Mouse (Mus musculus) heart, postnatal 25 days (tissue): ENCODE data around the gene Mab21l3. TPM values are rescaled to one million over a fixed set of nuclear protein-coding genes. Genes with fewer than 3 reads are reported as not detected.
"Not testable (repeated sequence)": the region's sequence is repeated elsewhere in the genome, so short reads cannot be mapped to it uniquely, and the experiment has no call there.

Source experiments
- DNase-seq: peaks from one replicate; pipeline ENCODE4 v3.0.0; 2022; ENCODE audit warnings: low spot score
- intact Hi-C: fragments of 180-260 bp; cut with DNase I; formaldehyde crosslinking; loops from one replicate; pipeline ENCODE4 v1.15.1; 2025
- total RNA-seq, 2 experiments: library from RNA; stranded (reverse); gene quantifications; 2 replicates each; pipeline ENCODE4 v1.2.3; 2021

The Mab21l3 gene
- total RNA-seq, 2 experiments from 2014 or later: 0.08 TPM; not detected in 1

DNA sequence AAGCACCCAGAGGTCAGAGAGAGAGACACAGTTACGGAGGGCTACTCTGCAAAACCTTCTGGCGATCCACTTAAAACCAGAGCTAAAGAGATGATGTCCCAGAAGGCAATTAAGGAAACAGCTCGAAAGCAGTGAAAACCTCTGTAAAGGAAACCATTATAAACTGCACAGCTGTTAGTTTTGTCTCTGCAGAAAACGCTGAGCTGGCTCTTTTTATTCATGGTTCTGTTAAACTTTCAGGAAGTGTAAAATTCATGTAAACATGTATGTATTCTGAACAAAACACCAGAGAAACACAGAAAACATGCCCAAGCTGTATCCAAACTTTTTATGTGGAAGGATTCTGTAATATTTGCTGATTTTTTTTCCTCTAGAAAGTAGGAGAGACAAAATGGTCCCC, 2.7 kb downstream of the Mab21l3 start:
- no peak for DNase-seq
- intact Hi-C loops: no loop called here

DNA sequence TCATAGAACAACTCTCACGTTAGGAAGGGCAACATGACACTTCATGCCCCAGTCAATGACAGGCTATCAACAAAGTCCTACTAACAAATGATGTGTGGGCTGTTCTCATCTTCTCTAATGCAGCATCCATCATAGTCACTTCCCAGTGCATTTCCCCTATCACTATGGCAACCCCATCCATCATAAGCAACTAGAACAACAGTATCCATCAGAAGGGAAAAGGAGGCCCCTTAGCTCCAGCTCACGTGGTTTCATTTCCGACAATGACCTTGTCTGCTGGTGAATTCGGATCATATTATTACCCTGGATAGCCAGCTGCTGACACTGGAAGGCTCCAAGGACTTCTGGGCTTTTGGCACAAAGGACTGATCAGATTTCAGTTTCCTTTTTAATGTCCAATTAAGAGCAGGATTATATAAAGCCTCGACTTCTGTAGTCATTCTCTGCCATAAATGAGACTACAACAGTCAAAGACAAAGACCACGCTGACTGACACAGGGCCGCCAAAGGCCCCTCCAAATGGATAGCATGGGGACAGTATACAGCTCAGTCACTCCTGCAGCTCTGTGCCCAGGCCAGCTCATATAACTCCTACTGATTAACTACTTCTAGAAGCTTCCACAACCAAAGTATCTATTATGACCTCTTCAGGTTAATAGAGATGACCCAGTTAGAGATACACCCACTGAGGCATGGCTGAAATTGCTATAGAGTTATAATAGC, 6.2 kb downstream of the Mab21l3 start:
- no peak for DNase-seq
- intact Hi-C loops: no loop called here

DNA sequence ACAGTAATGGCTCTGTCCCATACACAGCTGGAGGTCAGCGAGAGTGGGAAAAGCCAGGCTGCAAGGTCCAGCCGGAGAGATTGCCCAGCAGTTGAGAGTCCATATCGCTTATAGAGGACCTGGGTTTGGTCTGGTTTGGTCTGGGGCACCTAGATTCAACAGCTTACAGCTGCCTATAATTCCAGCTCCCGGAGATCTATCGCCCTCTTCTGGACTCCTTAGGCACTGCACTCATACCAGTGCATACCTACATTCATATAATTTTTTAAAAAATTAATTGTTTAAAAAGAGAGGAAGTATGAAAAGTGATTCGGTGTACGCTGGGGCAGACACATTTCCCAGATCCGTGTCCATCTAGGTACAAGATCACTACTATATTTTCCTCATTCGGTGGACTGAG, 9.4 kb downstream of the Mab21l3 start:
- no peak for DNase-seq
- intact Hi-C loops: no loop called here

- intact Hi-C loops: no loop called here
- DNase-seq: no peak
These were observed 11.8 kb downstream of the Mab21l3 start for GRCm38 (mm10) chr3:101836971-101837370.

DNA sequence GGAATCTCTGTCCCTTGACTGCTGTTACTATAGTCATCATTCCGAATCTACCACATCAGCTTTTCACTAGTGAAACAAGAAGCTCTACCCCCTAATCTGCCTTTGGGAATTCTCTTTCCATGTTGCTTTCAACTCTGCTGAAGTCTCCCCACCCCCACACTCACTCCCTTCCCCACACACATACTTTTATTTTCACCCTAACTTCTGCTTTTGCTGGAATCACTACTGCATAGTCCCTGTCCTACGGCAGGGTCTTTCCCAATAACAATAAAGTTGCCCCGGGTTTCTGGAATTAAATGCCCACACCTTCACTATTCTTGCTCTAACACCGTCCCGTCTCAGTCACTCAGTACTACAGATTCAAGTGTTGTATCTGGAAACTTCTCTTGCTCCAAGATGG, 12.2 kb downstream of the Mab21l3 start:
- intact Hi-C loops: no loop called here
- DNase-seq: no peak

- intact Hi-C loops: no loop called here
- peak; percentile 69 for DNase-seq
These were observed 12.7 kb downstream of the Mab21l3 start for GRCm38 (mm10) chr3:101836045-101836444.

- intact Hi-C loops: no loop called here
- no peak for DNase-seq
These were observed 17.4 kb downstream of the Mab21l3 start for GRCm38 (mm10) chr3:101831189-101831858.

GRCm38 (mm10) chr3:101829881-101830616, 18.7 kb downstream of the Mab21l3 start:
- no peak for DNase-seq
- intact Hi-C loops: no loop called here

- no peak for DNase-seq
- intact Hi-C loops: no loop called here
These were observed 20.2 kb downstream of the Mab21l3 start for GRCm38 (mm10) chr3:101828595-101828994.

GRCm38 (mm10) chr3:101827220-101827715, 21.5 kb downstream of the Mab21l3 start:
- intact Hi-C loops: no loop called here
- no peak for DNase-seq

- intact Hi-C loops: no loop called here
- DNase-seq: no peak
These were observed 24.4 kb downstream of the Mab21l3 start for GRCm38 (mm10) chr3:101824338-101824737.

GRCm38 (mm10) chr3:101822052-101822451, 26.7 kb downstream of the Mab21l3 start:
- DNase-seq: no peak
- intact Hi-C loops: no loop called here

- intact Hi-C loops, DNase-seq: not testable (repeated sequence)
These were observed 28.1 kb downstream of the Mab21l3 start for GRCm38 (mm10) chr3:101820708-101821107.

GRCm38 (mm10) chr3:101816006-101816405, 32.8 kb downstream of the Mab21l3 start:
- DNase-seq: no peak
- intact Hi-C loops: loop anchor here (10.0 kb wide), 1 partner anchor 851 kb away; the partner anchor contains the start of gene Ttf2

DNA sequence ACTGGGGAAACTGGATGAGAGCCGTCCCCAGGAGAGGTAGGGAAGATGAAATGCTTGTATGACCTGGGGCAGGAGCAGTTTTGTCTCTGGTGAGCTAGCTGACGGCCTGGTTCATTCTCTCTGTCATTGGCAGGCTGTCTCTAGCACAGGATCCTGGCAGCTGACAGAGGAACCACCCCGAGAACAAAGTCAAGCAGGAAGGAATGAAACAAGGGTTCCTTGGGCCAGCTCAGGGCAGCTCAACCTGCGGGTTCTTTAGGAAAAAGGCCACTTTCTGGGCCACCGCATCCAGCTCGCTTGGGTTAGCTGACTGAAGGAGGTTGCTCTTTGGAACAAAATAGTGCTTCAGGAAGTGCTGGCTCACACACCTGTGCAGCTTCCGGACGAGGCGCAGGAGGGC, 34.0 kb downstream of the Mab21l3 start:
- DNase-seq: no peak
- intact Hi-C loops: loop anchor here (2.0 to 10.0 kb wide), 2 partner anchors 510 to 850 kb away; partner anchors contain the start of gene Ttf2

GRCm38 (mm10) chr3:101812341-101812962, 36.3 kb downstream of the Mab21l3 start:
- intact Hi-C loops: loop anchor here (1.0 to 10.0 kb wide), 3 partner anchors 319 to 848 kb away; partner anchors contain the start of gene Ttf2
- no peak for DNase-seq

GRCm38 (mm10) chr3:101811931-101812330, 36.8 kb downstream of the Mab21l3 start:
- intact Hi-C loops: loop anchor here (1.0 to 10.0 kb wide), 3 partner anchors 319 to 847 kb away; partner anchors contain the start of gene Ttf2
- DNase-seq: no peak

DNA sequence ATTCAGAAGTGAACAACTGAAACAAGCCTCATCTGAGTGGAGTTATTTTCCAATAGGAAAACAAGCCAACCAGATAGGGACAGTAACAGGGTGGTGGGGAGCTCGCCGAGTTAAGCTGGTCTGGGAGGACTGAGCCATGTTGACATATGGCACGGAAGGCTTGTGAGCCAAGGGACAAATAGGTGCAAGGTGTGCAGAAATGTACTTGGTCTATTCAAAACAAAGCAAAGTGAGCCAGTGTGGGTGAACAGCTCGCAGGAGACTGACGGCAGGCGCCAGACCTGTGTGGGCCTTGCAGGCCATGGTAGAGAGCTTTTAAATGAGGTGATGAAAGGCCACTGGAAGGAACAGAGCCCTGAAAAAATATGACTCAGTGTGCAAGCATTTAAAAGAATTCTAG, 41.1 kb downstream of the Mab21l3 start:
- intact Hi-C loops: no loop called here
- no peak for DNase-seq

DNA sequence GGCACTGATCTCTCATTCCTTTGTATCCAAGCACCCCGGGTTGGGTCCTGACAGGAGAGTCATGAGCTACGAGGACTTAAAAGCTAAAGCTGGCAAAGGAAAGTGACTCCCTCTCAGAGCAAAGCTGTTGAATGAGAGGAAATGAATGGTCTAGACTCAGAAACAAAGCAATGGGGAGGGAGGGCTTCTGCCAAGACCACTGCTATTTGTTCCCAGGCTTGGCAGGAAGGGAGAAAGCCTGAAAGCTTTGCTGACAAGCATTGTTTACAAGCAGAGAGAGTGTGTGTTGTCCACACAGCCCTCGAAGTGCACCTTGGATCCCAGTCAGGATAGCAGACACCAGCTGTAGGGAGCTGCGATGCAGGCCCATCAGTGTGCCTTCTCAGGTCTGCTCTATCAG, 41.8 kb downstream of the Mab21l3 start:
- no peak for DNase-seq
- intact Hi-C loops: no loop called here

DNA sequence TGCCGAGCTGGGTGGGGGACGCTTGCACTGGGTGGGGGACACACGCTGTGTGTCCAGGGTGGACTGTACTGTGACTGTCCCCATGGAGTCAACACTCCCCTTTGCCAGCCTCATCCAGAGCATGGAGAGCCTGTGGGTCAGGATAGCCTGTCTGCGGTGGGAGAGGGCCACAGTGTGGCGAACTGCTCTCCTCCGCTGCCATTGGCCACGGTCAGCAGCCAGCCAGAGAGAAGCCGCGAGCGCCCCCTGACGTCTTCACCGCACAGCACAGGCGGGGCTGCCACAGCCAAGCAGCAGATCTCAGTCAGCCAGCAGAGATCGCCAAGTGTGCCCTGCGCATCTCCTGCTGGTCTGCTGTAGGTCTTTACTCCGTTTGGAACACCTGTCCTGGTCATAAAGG, 42.6 kb downstream of the Mab21l3 start:
- intact Hi-C loops: no loop called here
- peak; percentile 73 for DNase-seq
